Mouse (Mus musculus): ENCODE measurements around the gene Batf.

GRCm38 (mm10) chr12:85703507-85703906 lies 17.0 kb downstream of the Batf start:
- no peak for TF ChIP-seq POLR2A (IDR thresholded peaks at IDR 0.05; ENCODE audit: borderline replicate concordance, control insufficient read depth, low read depth, low read length)
- TF ChIP-seq CTCF (IDR thresholded peaks at IDR 0.05; ENCODE audit: control insufficient read depth, insufficient read depth, low read length): no peak

All from bone marrow, adult 2 months (tissue).